Mouse (Mus musculus): ENCODE results near the gene Gm10188.

DNA sequence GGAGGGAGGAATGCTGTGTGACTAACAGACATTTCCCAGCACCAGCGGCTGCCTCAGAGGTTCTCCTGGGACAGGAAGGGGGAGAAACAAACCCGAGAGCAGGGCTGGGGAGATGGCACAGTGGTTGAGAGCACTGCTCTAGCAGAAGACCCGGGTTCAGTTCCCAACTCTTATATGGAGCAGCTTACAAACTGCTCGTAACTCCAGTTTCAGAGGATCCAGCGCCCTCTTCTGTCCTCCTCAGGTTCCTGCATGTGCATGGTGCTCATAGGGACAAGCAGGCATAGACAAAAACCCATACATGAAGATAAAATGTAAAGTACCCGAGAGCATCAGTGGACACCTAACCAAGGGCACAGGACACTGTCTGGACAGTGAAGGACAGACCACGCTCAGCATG, 18.6 kb downstream of the Gm10188 start:
- peak; percentile 58 for TF ChIP-seq CTCF (IDR thresholded peaks at IDR 0.05; ENCODE audit: low read depth)
- TF ChIP-seq EP300 (IDR thresholded peaks at IDR 0.05; ENCODE audit: low read depth) = no peak

All from liver, embryonic 14.5 days (tissue).